Mouse (Mus musculus) myocyte (in vitro differentiated cells): ENCODE data around the gene Cpne1. TPM values are rescaled to one million over a fixed set of nuclear protein-coding genes. Genes with fewer than 3 reads are reported as not detected.

Experiments used
- H3K27me3 ChIP-seq: one replicate; pipeline ENCODE4 v1.6.1; 2011; ENCODE audit not compliant: control insufficient read depth, insufficient read depth, insufficient read length
- H3K36me3 ChIP-seq: one replicate; pipeline ENCODE4 v1.6.1; 2011; ENCODE audit not compliant: control insufficient read depth, insufficient read depth
- H3K4me2 ChIP-seq: one replicate; pipeline ENCODE4 v1.6.1; 2011; ENCODE audit warnings: low read depth, control low read depth
- H3K4me3 ChIP-seq: one replicate; pipeline ENCODE4 v1.5.1; 2011; ENCODE audit warnings: mild to moderate bottlenecking, control low read depth, moderate library complexity
- H3K79me2 ChIP-seq: one replicate; pipeline ENCODE4 v1.6.1; 2011; ENCODE audit not compliant: control insufficient read depth, insufficient read depth
- H3ac ChIP-seq: one replicate; pipeline ENCODE4 v1.6.1; 2011; ENCODE audit not compliant: control insufficient read depth, insufficient read length
- CEBPB ChIP-seq: IDR thresholded peaks from 2 replicates; pipeline ENCODE4 v1.6.1; 2011; ENCODE audit warnings: mild to moderate bottlenecking, moderate library complexity; ENCODE audit not compliant: poor library complexity, insufficient read depth, severe bottlenecking
- E2F4 ChIP-seq: IDR thresholded peaks from one replicate; pipeline ENCODE4 v1.6.1; 2011; ENCODE audit warnings: mild to moderate bottlenecking, control low read depth, moderate library complexity; ENCODE audit not compliant: insufficient read depth
- MAX ChIP-seq: IDR thresholded peaks from one replicate; pipeline ENCODE4 v1.6.1; 2011; ENCODE audit warnings: low read depth, mild to moderate bottlenecking, control low read depth
- MYOD1 ChIP-seq, 3 experiments: IDR thresholded peaks; one replicate each; pipeline ENCODE4 v1.6.1; 2011; ENCODE audit warnings: control low read depth in 2 of 3, low read depth in 2 of 3, mild to moderate bottlenecking in 2 of 3, moderate library complexity in 1 of 3; ENCODE audit not compliant: insufficient read length in 2 of 3, control insufficient read depth in 1 of 3
- MYOG ChIP-seq, 3 experiments: IDR thresholded peaks; one replicate each; pipeline ENCODE4 v1.6.1; 2011; ENCODE audit warnings: control low read depth in 2 of 3, low read depth in 2 of 3, mild to moderate bottlenecking in 2 of 3; ENCODE audit not compliant: insufficient read length in 2 of 3, control insufficient read depth in 1 of 3, insufficient read depth in 1 of 3
- POLR2A ChIP-seq: IDR thresholded peaks from one replicate; pipeline ENCODE4 v1.6.1; 2011; ENCODE audit warnings: low read depth, mild to moderate bottlenecking, control low read depth, moderate library complexity; ENCODE audit not compliant: insufficient read length
- POLR2AphosphoS2 ChIP-seq: IDR thresholded peaks from one replicate; pipeline ENCODE4 v1.6.1; 2011; ENCODE audit warnings: low read depth, control low read depth; ENCODE audit not compliant: insufficient read length
- REST ChIP-seq: IDR thresholded peaks from one replicate; pipeline ENCODE4 v1.6.1; 2011; ENCODE audit warnings: mild to moderate bottlenecking, control low read depth, moderate library complexity; ENCODE audit not compliant: insufficient read depth, insufficient read length
- SRF ChIP-seq: IDR thresholded peaks from one replicate; pipeline ENCODE4 v1.6.1; 2011; ENCODE audit warnings: low read depth; ENCODE audit not compliant: control insufficient read depth, insufficient read length
- TCF12 ChIP-seq: IDR thresholded peaks from one replicate; pipeline ENCODE4 v1.6.1; 2011; ENCODE audit warnings: mild to moderate bottlenecking, control low read depth; ENCODE audit not compliant: poor library complexity, insufficient read depth, severe bottlenecking
- TCF3 ChIP-seq: IDR thresholded peaks from one replicate; pipeline ENCODE4 v1.6.1; 2011; ENCODE audit warnings: low read depth, control low read depth; ENCODE audit not compliant: insufficient read length
- USF1 ChIP-seq: IDR thresholded peaks from one replicate; pipeline ENCODE4 v1.6.1; 2011; ENCODE audit warnings: low read depth, mild to moderate bottlenecking, control low read depth, moderate library complexity
- polyA plus RNA-seq: library from polyadenylated mRNA; unstranded; fragments of >200 nt; fragmentation: generic; extraction: Trizol; gene quantifications from one replicate; pipeline ENCODE4 v1.2.1, GENCODE M21; 2012; ENCODE audit warnings: missing spikeins

Cpne1 gene
- polyA plus RNA-seq, 1 experiment: 44.0 TPM

GRCm38 (mm10) chr2:156089799-156090198 lies 22.0 kb downstream of the Cpne1 start:
- Histone ChIP-seq H3K79me2 (peaks cover 82% of the 10 kb centered on the region), H3K27me3 (no peaks in the 10 kb centered on the region), H3K36me3 (peaks cover 16% of the 10 kb centered on the region), H3ac (no peak overlapping the region), H3K4me3 (no peak overlapping the region), H3K4me2 (no peak overlapping the region)
- TF ChIP-seq REST (no peak), MAX (no peak), POLR2A (no peak), MYOD1 (IDR thresholded peaks at IDR 0.05; ENCODE audit: control insufficient read depth in 1 of 3, insufficient read length in 2 of 3, low read depth in 2 of 3) (no peak), USF1 (no peak), SRF (no peak), TCF3 (no peak), POLR2AphosphoS2 (no peak), E2F4 (no peak), CEBPB (no peak), TCF12 (no peak), MYOG (IDR thresholded peaks at IDR 0.05; ENCODE audit: control insufficient read depth in 1 of 3, insufficient read depth in 1 of 3, insufficient read length in 2 of 3, low read depth in 2 of 3) (no peak)

GRCm38 (mm10) chr2:156087391-156088110 lies 24.2 kb downstream of the Cpne1 start:
- no peak for TF ChIP-seq SRF
- no peak for TF ChIP-seq MAX
- no peak for TF ChIP-seq MYOG (IDR thresholded peaks at IDR 0.05; ENCODE audit: control insufficient read depth in 1 of 3, insufficient read depth in 1 of 3, insufficient read length in 2 of 3, low read depth in 2 of 3)
- TF ChIP-seq E2F4: no peak
- TF ChIP-seq CEBPB: no peak
- TF ChIP-seq REST: no peak
- no peak for TF ChIP-seq MYOD1 (IDR thresholded peaks at IDR 0.05; ENCODE audit: control insufficient read depth in 1 of 3, insufficient read length in 2 of 3, low read depth in 2 of 3)
- TF ChIP-seq USF1: no peak
- TF ChIP-seq TCF3: no peak
- no peak for TF ChIP-seq POLR2AphosphoS2
- no peak for TF ChIP-seq TCF12
- no peak for TF ChIP-seq POLR2A
- Histone ChIP-seq H3K4me2 (no peak overlapping the region), H3K79me2 (peaks cover 75% of the 10 kb centered on the region), H3K4me3 (no peak overlapping the region), H3K36me3 (peaks cover 2% of the 10 kb centered on the region), H3K27me3 (no peaks in the 10 kb centered on the region), H3ac (no peak overlapping the region)

- Histone ChIP-seq H3K27me3 (no peaks in the 10 kb centered on the region), H3K4me2 (no peak overlapping the region), H3K36me3 (no peaks in the 10 kb centered on the region), H3ac (no peak overlapping the region), H3K4me3 (no peak overlapping the region), H3K79me2 (peaks cover 67% of the 10 kb centered on the region)
- no peak for TF ChIP-seq POLR2A
Observed at GRCm38 (mm10) chr2:156084541-156084940, 27.2 kb downstream of the Cpne1 start.

GRCm38 (mm10) chr2:156080391-156080790 lies 31.4 kb downstream of the Cpne1 start:
- no peaks in the 10 kb centered on the region for H3K27me3 ChIP-seq
- no peak overlapping the region for H3ac ChIP-seq
- H3K79me2 ChIP-seq: peaks cover 32% of the 10 kb centered on the region
- TF ChIP-seq TCF3: no peak
- no peak for TF ChIP-seq POLR2AphosphoS2
- no peak for TF ChIP-seq POLR2A
- TF ChIP-seq MAX: no peak
- TF ChIP-seq TCF12: no peak
- TF ChIP-seq SRF: no peak
- TF ChIP-seq MYOD1 (IDR thresholded peaks at IDR 0.05; ENCODE audit: control insufficient read depth in 1 of 3, insufficient read length in 2 of 3, low read depth in 2 of 3): no peak
- TF ChIP-seq MYOG (IDR thresholded peaks at IDR 0.05; ENCODE audit: control insufficient read depth in 1 of 3, insufficient read depth in 1 of 3, insufficient read length in 2 of 3, low read depth in 2 of 3): no peak
- TF ChIP-seq E2F4: no peak
- TF ChIP-seq USF1: no peak
- TF ChIP-seq REST: no peak
- H3K36me3 ChIP-seq: peaks cover 13% of the 10 kb centered on the region
- H3K4me2 ChIP-seq: no peak overlapping the region
- H3K4me3 ChIP-seq: no peak overlapping the region

GRCm38 (mm10) chr2:156079674-156080073 lies 32.1 kb downstream of the Cpne1 start:
- no peak overlapping the region for H3K4me3 ChIP-seq
- TF ChIP-seq E2F4 (no peak), USF1 (no peak), REST (no peak), CEBPB (no peak), MYOG (IDR thresholded peaks at IDR 0.05; ENCODE audit: control insufficient read depth in 1 of 3, insufficient read depth in 1 of 3, insufficient read length in 2 of 3, low read depth in 2 of 3) (no peak), POLR2A (no peak), MAX (no peak), MYOD1 (IDR thresholded peaks at IDR 0.05; ENCODE audit: control insufficient read depth in 1 of 3, insufficient read length in 2 of 3, low read depth in 2 of 3) (no peak), TCF12 (no peak), POLR2AphosphoS2 (no peak), TCF3 (no peak), SRF (no peak)
- no peak overlapping the region for H3K4me2 ChIP-seq
- peaks cover 32% of the 10 kb centered on the region for H3K79me2 ChIP-seq
- H3K27me3 ChIP-seq: no peaks in the 10 kb centered on the region
- peaks cover 14% of the 10 kb centered on the region for H3K36me3 ChIP-seq
- H3ac ChIP-seq: no peak overlapping the region
